Mouse (Mus musculus): ENCODE measurements around the gene Poldip3. TPM values are rescaled to one million over a fixed set of nuclear protein-coding genes. Genes with fewer than 3 reads are reported as not detected.

Gene Poldip3
- total RNA-seq, 2 experiments from 2014 or later, result 106 to 108 TPM

GRCm38 (mm10) chr15:83165526-83166315, 16.5 kb upstream of the Poldip3 start:
- no peak for DNase-seq

GRCm38 (mm10) chr15:83164971-83165471, 15.8 kb upstream of the Poldip3 start:
- DNase-seq, result peak in 1 of 2 experiments; percentile 65

- no peak for DNase-seq
Measured at GRCm38 (mm10) chr15:83162818-83163485, 13.8 kb upstream of the Poldip3 start.

GRCm38 (mm10) chr15:83162001-83162400, 12.8 kb upstream of the Poldip3 start:
- no peak for DNase-seq

- DNase-seq, result no peak
Measured at GRCm38 (mm10) chr15:83161062-83161748, 12.0 kb upstream of the Poldip3 start.

- no peak for DNase-seq
Measured at GRCm38 (mm10) chr15:83160561-83160960, 11.4 kb upstream of the Poldip3 start.

GRCm38 (mm10) chr15:83159823-83160222, 10.6 kb upstream of the Poldip3 start:
- no peak for DNase-seq

- peak; percentile 64 to 66 for DNase-seq
Measured at GRCm38 (mm10) chr15:83158587-83159160, 9.5 kb upstream of the Poldip3 start.

GRCm38 (mm10) chr15:83157667-83158064, 8.5 kb upstream of the Poldip3 start:
- DNase-seq, result no peak

- DNase-seq, result peak; percentile 71 to 80
Measured at GRCm38 (mm10) chr15:83156929-83157666, 7.9 kb upstream of the Poldip3 start.

- peak; percentile 48 to 60 for DNase-seq
Measured at GRCm38 (mm10) chr15:83155672-83156419, 6.7 kb upstream of the Poldip3 start.

- DNase-seq, result no peak
Measured at GRCm38 (mm10) chr15:83154309-83154708, 5.1 kb upstream of the Poldip3 start.

- no peak for DNase-seq
Measured at GRCm38 (mm10) chr15:83150694-83151093, 1.5 kb upstream of the Poldip3 start.

- DNase-seq, result no peak
Measured at GRCm38 (mm10) chr15:83150073-83150442, 874 bp upstream of the Poldip3 start.

- DNase-seq, result peak; percentile 79 to 88
Measured at GRCm38 (mm10) chr15:83148801-83149195, 386 bp downstream of the Poldip3 start.

- peak in 1 of 2 experiments; percentile 30 for DNase-seq
Measured at GRCm38 (mm10) chr15:83148395-83148794, 789 bp downstream of the Poldip3 start.

- no peak for DNase-seq
Measured at GRCm38 (mm10) chr15:83145541-83145940, 3.6 kb downstream of the Poldip3 start.

- peak in 1 of 2 experiments; percentile 23 for DNase-seq
Measured at GRCm38 (mm10) chr15:83142861-83143260, 6.3 kb downstream of the Poldip3 start.

- no peak for DNase-seq
Measured at GRCm38 (mm10) chr15:83135654-83136053, 13.5 kb downstream of the Poldip3 start.

GRCm38 (mm10) chr15:83134671-83135070, 14.5 kb downstream of the Poldip3 start:
- DNase-seq, result peak in 1 of 2 experiments; percentile 41
